Mouse (Mus musculus): ENCODE measurements around the gene Rasa2. TPM values are rescaled to one million over a fixed set of nuclear protein-coding genes. Genes with fewer than 3 reads are reported as not detected.
"Not testable (repeated sequence)": the region's sequence is repeated elsewhere in the genome, so short reads cannot be mapped to it uniquely, and the experiment has no call there.

The Rasa2 gene
- polyA plus RNA-seq, 1 experiment from 2014 or later, result 19.8 TPM

DNA sequence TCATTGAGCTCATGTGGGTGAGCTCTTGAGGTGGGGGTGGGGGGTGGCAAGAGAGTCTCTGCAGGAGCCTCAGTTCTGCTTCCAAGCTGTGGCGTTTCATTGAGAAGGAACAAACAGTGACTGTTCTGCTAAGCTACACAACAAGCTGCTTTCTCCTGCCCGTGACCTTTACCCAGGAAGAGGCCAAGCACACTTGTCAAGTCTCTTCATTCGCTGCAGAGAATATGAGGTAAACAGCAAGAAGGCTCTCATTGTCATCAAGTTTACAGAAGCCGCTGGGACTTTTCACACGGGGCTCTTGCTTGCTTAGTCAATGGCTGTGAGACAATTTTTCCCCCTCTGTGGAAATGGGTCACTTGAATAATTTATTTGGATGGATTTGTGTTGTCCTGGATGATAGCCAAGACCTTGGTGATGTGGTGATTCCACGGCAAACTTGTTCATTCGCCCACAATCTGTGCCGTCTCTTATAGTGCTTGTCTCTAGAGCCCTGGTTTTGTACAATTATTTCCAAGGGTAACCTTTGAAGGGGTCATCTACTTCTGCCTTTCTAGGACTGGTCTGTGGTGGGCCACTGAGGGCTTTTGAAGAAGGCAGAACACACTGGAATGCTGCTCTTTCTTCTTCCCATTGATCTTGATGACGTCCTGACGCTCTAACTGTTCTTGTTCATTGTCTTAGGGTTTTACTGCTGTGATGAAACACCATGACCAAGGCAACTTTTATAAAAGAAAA is 29.3 kb upstream of the Rasa2 start:
- no peaks in the 10 kb centered on the region for H3K4me1 ChIP-seq
- H3K4me3 ChIP-seq (replicated peaks), result no peak overlapping the region
- H3K27ac ChIP-seq (replicated peaks), result no peak overlapping the region
- 66% methylated on average over 10 of the region's 10 CpGs for WGBS
- no peak for ATAC-seq (ENCODE audit: insufficient number of reproducible peaks, low FRiP score, low TSS enrichment, low read depth)
- no peak overlapping the region for H3K4me2 ChIP-seq (replicated peaks)
- H3K36me3 ChIP-seq, result no peaks in the 10 kb centered on the region
- no peaks in the 10 kb centered on the region for H3K27me3 ChIP-seq
- H3K9ac ChIP-seq, result no peak overlapping the region
- H3K9me3 ChIP-seq (replicated peaks), result no peaks in the 10 kb centered on the region

DNA sequence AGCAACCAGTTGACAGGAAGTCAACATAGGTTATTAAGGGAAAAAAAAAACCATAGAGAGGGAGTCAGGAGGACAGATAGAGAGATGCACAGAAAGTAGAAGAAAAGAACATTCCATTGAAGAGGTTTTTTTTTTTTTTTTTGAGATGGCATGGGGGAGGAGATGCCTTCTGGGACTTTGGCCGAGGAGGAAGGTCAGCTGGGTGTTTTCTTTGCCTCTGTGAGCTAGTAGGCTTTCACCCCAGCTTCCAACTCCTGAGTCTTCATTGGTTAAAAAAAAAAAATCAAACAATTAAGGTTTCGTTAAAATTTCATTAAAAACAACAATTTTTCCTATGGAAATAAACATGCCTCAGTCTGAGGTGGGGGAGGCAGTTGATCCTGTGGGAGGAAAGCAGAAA is 28.4 kb upstream of the Rasa2 start:
- no peak overlapping the region for H3K9ac ChIP-seq
- H3K27me3 ChIP-seq, result no peaks in the 10 kb centered on the region
- WGBS, result 76% methylated on average over 2 of the region's 2 CpGs
- H3K4me1 ChIP-seq, result no peaks in the 10 kb centered on the region
- H3K4me3 ChIP-seq (replicated peaks), result no peak overlapping the region
- no peak overlapping the region for H3K27ac ChIP-seq (replicated peaks)
- H3K9me3 ChIP-seq (replicated peaks), result no peaks in the 10 kb centered on the region
- no peak overlapping the region for H3K4me2 ChIP-seq (replicated peaks)
- H3K36me3 ChIP-seq, result no peaks in the 10 kb centered on the region
- no peak for ATAC-seq (ENCODE audit: insufficient number of reproducible peaks, low FRiP score, low TSS enrichment, low read depth)

DNA sequence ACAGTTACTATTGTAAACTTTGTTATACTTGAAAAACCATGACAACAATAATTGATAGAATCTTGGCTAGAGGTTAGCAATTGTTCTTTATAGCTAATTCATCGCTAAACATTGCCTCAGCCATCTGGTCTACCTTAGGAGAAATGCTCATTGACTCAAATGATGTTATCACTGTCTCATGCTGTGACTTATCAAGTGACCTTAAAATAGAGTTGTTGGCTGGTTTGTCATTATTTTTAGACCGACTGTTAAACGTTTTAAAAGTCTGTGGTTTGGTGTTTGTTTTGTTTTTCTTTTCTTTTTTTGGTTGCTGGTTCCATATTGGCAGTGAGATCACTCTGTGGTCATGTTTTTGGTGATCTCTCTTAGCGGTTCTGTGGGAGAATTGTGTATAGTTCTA is 22.1 kb upstream of the Rasa2 start:
- H3K27me3 ChIP-seq, result no peaks in the 10 kb centered on the region
- H3K36me3 ChIP-seq, result no peaks in the 10 kb centered on the region
- H3K4me1 ChIP-seq, result no peaks in the 10 kb centered on the region
- ATAC-seq (ENCODE audit: insufficient number of reproducible peaks, low FRiP score, low TSS enrichment, low read depth), result no peak
- no peak overlapping the region for H3K4me3 ChIP-seq (replicated peaks)
- 67% methylated on average over 4 of the region's 4 CpGs for WGBS
- no peak overlapping the region for H3K9ac ChIP-seq
- no peak overlapping the region for H3K27ac ChIP-seq (replicated peaks)
- no peak overlapping the region for H3K4me2 ChIP-seq (replicated peaks)
- H3K9me3 ChIP-seq (replicated peaks), result no peaks in the 10 kb centered on the region

DNA sequence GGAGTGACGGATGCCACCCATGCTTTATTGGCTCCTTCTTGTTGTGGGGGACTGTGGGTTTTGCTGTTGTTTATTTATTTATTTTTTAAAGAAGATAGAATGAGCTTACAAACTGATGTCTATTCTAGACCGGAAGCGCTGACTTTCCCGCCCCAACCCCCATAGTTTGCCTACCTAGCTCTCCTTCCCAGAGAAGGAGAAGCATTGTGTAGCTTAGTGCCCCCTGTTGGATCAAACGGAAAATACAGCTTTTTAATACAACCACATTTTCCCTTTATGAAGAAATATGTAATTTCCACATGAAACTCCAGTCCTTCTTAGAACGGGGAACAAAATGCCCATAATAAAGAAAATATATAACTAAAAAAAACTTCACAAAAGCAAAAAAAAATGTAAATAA is 21.3 kb upstream of the Rasa2 start:
- WGBS, result 60% methylated on average over 6 of the region's 6 CpGs

DNA sequence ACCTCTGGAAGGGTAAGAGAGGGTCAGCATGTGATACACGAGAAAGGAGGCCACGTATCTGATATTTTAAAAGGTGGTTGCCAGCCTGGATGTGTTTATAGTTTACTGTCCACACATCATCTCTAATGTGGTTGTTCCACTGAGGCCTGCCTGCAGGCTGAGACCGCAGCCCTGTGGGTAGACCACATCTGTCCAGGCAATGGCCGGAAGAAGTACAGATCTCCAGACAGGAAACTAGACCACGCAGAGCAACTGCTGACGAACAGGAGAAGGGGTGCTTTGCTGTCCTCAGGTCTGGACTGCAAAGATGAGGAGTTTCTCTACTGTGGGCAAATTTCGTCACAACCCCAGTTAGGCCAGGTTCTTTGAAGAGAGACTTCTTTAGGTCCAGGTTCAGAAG is 19.4 kb upstream of the Rasa2 start:
- 72% methylated on average over 7 of the region's 7 CpGs for WGBS
- no peak for ATAC-seq (ENCODE audit: insufficient number of reproducible peaks, low FRiP score, low TSS enrichment, low read depth)
- Histone ChIP-seq H3K4me3 (replicated peaks) (no peak overlapping the region), H3K9me3 (replicated peaks) (no peaks in the 10 kb centered on the region), H3K36me3 (no peaks in the 10 kb centered on the region), H3K9ac (no peak overlapping the region), H3K27me3 (no peaks in the 10 kb centered on the region), H3K4me1 (no peaks in the 10 kb centered on the region), H3K4me2 (replicated peaks) (no peak overlapping the region), H3K27ac (replicated peaks) (no peak overlapping the region)

More for the DNA sequence above, 21.3 kb upstream of the Rasa2 start:
- Histone ChIP-seq H3K9me3 (replicated peaks) (no peaks in the 10 kb centered on the region), H3K27ac (replicated peaks) (no peak overlapping the region), H3K36me3 (no peaks in the 10 kb centered on the region), H3K4me3 (replicated peaks) (no peak overlapping the region), H3K9ac (no peak overlapping the region), H3K4me1 (no peaks in the 10 kb centered on the region), H3K27me3 (no peaks in the 10 kb centered on the region), H3K4me2 (replicated peaks) (no peak overlapping the region)
- no peak for ATAC-seq (ENCODE audit: insufficient number of reproducible peaks, low FRiP score, low TSS enrichment, low read depth)

DNA sequence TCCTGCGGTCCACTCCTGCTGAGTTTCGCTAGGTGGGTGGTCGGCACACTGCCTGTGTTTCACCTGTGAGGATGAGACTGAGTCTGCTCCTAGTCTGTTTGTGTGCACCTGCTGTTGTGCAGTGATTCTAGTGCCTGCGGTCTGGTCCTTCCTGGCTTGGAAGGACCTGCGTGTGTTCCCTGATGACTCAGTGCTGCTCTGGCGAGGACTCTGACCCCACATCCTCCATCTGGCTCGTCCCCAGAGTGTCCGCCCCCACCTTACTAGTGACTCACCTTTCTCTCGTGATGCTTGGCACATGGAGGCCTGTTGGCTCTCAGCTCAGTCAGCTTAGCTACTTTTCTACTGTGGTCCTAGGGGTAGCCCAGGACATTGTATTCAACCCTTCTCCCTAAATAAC is 18.5 kb upstream of the Rasa2 start:
- WGBS, result 58% methylated on average over 9 of the region's 9 CpGs
- no peaks in the 10 kb centered on the region for H3K27me3 ChIP-seq
- no peaks in the 10 kb centered on the region for H3K36me3 ChIP-seq
- H3K4me3 ChIP-seq (replicated peaks), result no peak overlapping the region
- no peak overlapping the region for H3K9ac ChIP-seq
- H3K27ac ChIP-seq (replicated peaks), result no peak overlapping the region
- ATAC-seq (ENCODE audit: insufficient number of reproducible peaks, low FRiP score, low TSS enrichment, low read depth), result no peak
- no peaks in the 10 kb centered on the region for H3K9me3 ChIP-seq (replicated peaks)
- no peak overlapping the region for H3K4me2 ChIP-seq (replicated peaks)
- no peaks in the 10 kb centered on the region for H3K4me1 ChIP-seq

DNA sequence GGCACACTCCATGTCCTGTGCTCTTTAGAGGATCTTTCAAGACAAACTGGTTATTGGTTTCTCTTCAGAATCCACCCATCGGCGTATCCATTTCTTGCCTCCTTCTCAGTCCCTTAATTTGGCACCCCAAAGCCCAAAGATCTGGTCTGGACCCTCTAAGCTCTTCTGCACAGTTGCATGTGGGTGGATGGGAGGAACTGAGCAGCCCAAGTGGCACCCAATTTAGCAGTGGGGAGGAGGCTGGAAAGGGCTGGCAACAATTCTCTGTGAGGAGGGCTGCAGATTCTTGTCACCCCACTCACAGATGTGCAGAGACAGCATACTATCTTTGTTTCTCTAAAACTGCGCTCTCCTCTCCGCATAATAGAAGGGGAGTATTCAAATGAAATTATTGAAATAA is 17.9 kb upstream of the Rasa2 start:
- no peaks in the 10 kb centered on the region for H3K4me1 ChIP-seq
- 82% methylated on average over 4 of the region's 4 CpGs for WGBS
- no peak overlapping the region for H3K4me3 ChIP-seq (replicated peaks)
- no peak overlapping the region for H3K27ac ChIP-seq (replicated peaks)
- H3K27me3 ChIP-seq, result no peaks in the 10 kb centered on the region
- no peaks in the 10 kb centered on the region for H3K9me3 ChIP-seq (replicated peaks)
- no peak for ATAC-seq (ENCODE audit: insufficient number of reproducible peaks, low FRiP score, low TSS enrichment, low read depth)
- H3K4me2 ChIP-seq (replicated peaks), result no peak overlapping the region
- H3K9ac ChIP-seq, result no peak overlapping the region
- no peaks in the 10 kb centered on the region for H3K36me3 ChIP-seq

DNA sequence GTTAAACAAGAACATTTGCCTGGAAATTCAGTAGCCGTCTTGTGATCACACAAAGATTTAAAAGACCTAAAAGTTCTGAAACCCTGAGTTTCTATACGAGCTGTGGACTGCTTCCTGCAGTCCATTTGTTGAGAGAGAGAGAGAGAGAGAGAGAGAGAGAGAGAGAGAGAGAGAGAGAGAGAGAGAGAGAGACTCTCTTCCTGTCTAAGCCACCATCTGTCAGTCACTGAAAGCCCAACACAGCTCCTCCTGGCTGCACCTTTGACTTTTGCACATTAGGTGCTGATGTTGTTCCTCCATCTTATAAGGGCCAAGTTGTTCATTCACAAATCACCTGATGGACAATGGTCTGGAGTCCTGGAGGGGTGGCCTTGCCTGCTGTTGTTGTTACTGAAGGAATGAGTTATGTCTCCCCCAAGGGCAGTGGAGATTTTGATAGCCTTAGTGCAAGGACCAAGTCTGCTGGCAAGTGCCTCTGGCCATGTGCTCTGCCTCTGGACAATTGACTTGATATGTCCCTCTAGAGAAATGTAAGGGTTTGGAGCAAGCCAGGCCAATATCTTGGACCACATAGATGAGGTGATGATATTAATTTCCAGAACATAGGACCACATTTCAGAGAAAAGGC is 15.4 kb upstream of the Rasa2 start:
- no peak overlapping the region for H3K27ac ChIP-seq (replicated peaks)
- no peak overlapping the region for H3K4me2 ChIP-seq (replicated peaks)
- no peak overlapping the region for H3K9ac ChIP-seq
- H3K27me3 ChIP-seq, result no peaks in the 10 kb centered on the region
- no peaks in the 10 kb centered on the region for H3K36me3 ChIP-seq
- 54% methylated on average over 2 of the region's 2 CpGs for WGBS
- no peak overlapping the region for H3K4me3 ChIP-seq (replicated peaks)
- ATAC-seq (ENCODE audit: insufficient number of reproducible peaks, low FRiP score, low TSS enrichment, low read depth), result no peak
- H3K4me1 ChIP-seq, result no peaks in the 10 kb centered on the region
- H3K9me3 ChIP-seq (replicated peaks), result no peaks in the 10 kb centered on the region

DNA sequence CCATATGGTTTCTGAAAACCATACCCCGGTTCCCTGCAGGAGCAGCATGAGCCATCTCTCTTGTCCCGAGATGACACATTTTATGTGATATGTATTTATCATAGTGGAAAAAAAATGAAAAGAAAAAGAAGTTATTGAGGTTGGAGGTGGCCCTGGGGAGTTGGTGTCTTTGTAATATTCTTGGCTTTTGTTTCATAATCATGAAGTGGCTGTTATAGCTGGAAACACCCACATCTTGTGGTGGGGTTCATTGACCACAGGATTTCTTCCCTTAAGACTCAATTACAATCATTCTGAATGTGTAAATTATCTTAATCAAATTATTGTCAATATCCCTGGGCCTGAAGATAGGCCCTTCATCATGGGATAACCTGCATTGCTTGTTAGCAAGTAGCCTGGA is 13.4 kb upstream of the Rasa2 start:
- H3K27ac ChIP-seq (replicated peaks), result no peak overlapping the region
- no peak overlapping the region for H3K9ac ChIP-seq
- H3K36me3 ChIP-seq, result no peaks in the 10 kb centered on the region
- no peaks in the 10 kb centered on the region for H3K4me1 ChIP-seq
- ATAC-seq (ENCODE audit: insufficient number of reproducible peaks, low FRiP score, low TSS enrichment, low read depth), result no peak
- no peak overlapping the region for H3K4me3 ChIP-seq (replicated peaks)
- H3K4me2 ChIP-seq (replicated peaks), result no peak overlapping the region
- WGBS, result 78% methylated on average over 2 of the region's 2 CpGs
- H3K9me3 ChIP-seq (replicated peaks), result no peaks in the 10 kb centered on the region
- no peaks in the 10 kb centered on the region for H3K27me3 ChIP-seq

DNA sequence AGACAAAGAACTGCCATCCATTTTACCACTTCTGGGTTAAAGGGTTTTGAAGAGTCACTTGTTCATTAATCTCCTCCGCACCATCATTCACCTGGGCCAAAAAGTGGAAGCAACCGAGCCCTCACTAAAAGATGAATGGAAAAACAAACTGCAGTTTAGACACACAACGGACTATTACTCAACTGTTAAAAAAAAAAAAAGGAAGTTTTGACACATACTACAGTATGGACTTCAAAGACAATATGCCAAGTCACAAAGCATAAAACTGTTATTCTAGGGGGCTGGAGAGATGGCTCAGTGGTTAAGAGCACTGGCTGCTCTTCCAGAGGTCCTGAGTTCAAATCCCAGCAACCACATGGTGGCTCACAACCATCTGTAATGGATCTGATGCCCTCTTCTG is 12.6 kb upstream of the Rasa2 start:
- WGBS, result 89% methylated on average over 3 of the region's 3 CpGs
- not testable (repeated sequence) for H3K4me3 ChIP-seq (replicated peaks); H3K9me3 ChIP-seq (replicated peaks); H3K4me2 ChIP-seq (replicated peaks); H3K27ac ChIP-seq (replicated peaks); H3K36me3 ChIP-seq; ATAC-seq (ENCODE audit: insufficient number of reproducible peaks, low FRiP score, low TSS enrichment, low read depth); H3K4me1 ChIP-seq; H3K27me3 ChIP-seq; H3K9ac ChIP-seq

DNA sequence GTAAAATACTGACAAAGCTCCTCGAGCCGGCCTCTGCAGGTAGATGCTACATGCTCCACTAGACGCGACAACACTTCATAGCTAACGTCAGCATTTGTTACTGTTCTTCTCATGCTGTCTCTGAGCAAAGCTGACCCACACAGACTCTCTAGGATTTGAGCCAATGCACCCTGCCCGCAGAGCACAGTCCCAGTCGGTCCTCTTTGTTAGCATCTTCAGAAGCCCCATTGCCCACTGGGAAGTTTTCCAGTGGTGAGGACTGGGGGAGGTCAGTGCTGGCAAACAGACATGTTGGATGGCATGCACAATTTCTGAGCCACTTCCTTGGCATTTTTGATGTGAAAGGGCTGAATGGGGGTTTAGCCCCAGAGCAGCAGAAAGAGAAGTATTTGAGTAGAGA is 8.0 kb upstream of the Rasa2 start:
- 88% methylated on average over 7 of the region's 7 CpGs for WGBS
- no peaks in the 10 kb centered on the region for H3K4me1 ChIP-seq
- H3K9me3 ChIP-seq (replicated peaks), result no peaks in the 10 kb centered on the region
- no peaks in the 10 kb centered on the region for H3K27me3 ChIP-seq
- H3K27ac ChIP-seq (replicated peaks), result no peak overlapping the region
- H3K36me3 ChIP-seq, result no peaks in the 10 kb centered on the region
- no peak overlapping the region for H3K4me3 ChIP-seq (replicated peaks)
- ATAC-seq (ENCODE audit: insufficient number of reproducible peaks, low FRiP score, low TSS enrichment, low read depth), result no peak
- no peak overlapping the region for H3K9ac ChIP-seq
- H3K4me2 ChIP-seq (replicated peaks), result no peak overlapping the region

DNA sequence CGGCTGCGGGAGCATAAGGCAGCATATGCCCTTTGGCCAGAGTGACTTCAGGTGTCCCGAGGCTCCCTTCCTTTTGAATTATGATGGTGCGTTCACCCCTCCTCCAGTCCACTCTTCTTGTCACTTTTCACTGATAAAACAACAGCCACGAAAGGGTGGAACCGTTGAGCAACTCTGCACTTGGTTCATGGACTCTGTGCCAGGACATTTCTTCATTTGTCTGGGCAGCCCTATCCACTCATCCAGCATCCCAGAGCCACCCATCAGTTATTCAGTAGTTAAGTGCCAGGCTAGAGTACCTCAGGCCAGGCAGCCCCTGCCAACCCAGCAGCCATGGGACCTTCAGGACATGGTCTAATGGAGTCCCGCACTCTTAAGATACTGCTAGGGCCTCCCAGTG is 7.1 kb upstream of the Rasa2 start:
- Histone ChIP-seq H3K27me3 (no peaks in the 10 kb centered on the region), H3K4me2 (replicated peaks) (no peak overlapping the region), H3K4me3 (replicated peaks) (no peak overlapping the region), H3K4me1 (no peaks in the 10 kb centered on the region), H3K27ac (replicated peaks) (no peak overlapping the region), H3K36me3 (no peaks in the 10 kb centered on the region), H3K9me3 (replicated peaks) (no peaks in the 10 kb centered on the region), H3K9ac (no peak overlapping the region)
- 66% methylated on average over 7 of the region's 7 CpGs for WGBS
- no peak for ATAC-seq (ENCODE audit: insufficient number of reproducible peaks, low FRiP score, low TSS enrichment, low read depth)

All from embryonic facial prominence, embryonic 15.5 days (tissue).